19 mouse cellular contexts compared by ENCODE assay signal in the genomic region with DNA sequence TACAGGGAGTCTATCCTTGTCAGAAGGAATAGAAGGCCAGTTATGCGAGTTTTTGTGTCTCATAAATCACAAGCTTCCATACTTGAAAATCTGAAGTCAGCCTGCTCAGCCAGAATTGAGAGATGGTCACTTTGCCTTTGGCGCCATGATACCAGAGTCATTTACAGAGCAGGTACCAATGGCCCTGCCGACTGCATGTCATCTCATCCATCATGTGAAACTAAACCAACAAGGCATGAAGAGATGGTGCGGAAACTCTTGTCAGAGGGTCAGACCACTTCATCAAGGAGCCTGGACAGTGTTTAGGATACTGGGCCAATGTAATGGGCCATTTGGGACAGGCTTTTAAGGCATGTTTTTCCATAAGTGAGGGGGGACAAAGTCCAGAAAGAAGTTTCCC.
DNase-seq lines count a peak whose midpoint lies in the region; ATAC-seq lines count a peak whose summit lies in the region.
"Had no signal": no experiment of that assay in that cellular context is flagged by ENCODE, and none has a peak within 500 bp of the region (broad histone marks: within the 10 kb centered on the region; RNA-seq: fewer than 3 reads in every experiment).

No protein-coding gene starts in this region.

- no peak overlapping the region for H3K9ac ChIP-seq in heart, embryonic 11.5 days (ENCODE audit: low read depth, low read length)
- no peak overlapping the region for H3K9ac ChIP-seq in midbrain, embryonic 11.5 days (ENCODE audit: low read length)
- H3K9ac ChIP-seq in midbrain, embryonic 14.5 days (replicated peaks; ENCODE audit: low read length): no peak overlapping the region

- no peaks in the 10 kb centered on the region for H3K27me3 ChIP-seq in heart, embryonic 11.5 days (ENCODE audit: control insufficient read depth, insufficient read depth, low read length)
- no peaks in the 10 kb centered on the region for H3K27me3 ChIP-seq in midbrain, embryonic 11.5 days (ENCODE audit: control insufficient read depth, insufficient read depth, low read length)
- H3K27me3 ChIP-seq in midbrain, embryonic 14.5 days (ENCODE audit: control insufficient read depth, insufficient read depth, low read length): no peaks in the 10 kb centered on the region
- H3K27me3 ChIP-seq: CH12.LX, Patski had no signal

- no peak overlapping the region for H3K27ac ChIP-seq in heart, embryonic 11.5 days (ENCODE audit: low read depth, low read length)
- H3K27ac ChIP-seq in midbrain, embryonic 11.5 days (ENCODE audit: low read depth, low read length): no peak overlapping the region
- H3K27ac ChIP-seq in midbrain, embryonic 14.5 days (replicated peaks; ENCODE audit: low read depth, low read length): no peak overlapping the region

- no peak overlapping the region for H3K4me3 ChIP-seq in heart, embryonic 11.5 days (ENCODE audit: low read depth, low read length)
- H3K4me3 ChIP-seq in midbrain, embryonic 11.5 days (ENCODE audit: low read depth, low read length): no peak overlapping the region
- no peak overlapping the region for H3K4me3 ChIP-seq in midbrain, embryonic 14.5 days (replicated peaks; ENCODE audit: low read depth, low read length)

- no peaks in the 10 kb centered on the region for H3K36me3 ChIP-seq in heart, embryonic 11.5 days (ENCODE audit: control insufficient read depth, insufficient read depth, low read length)
- no peaks in the 10 kb centered on the region for H3K36me3 ChIP-seq in midbrain, embryonic 11.5 days (ENCODE audit: control insufficient read depth, insufficient read depth, low read length)
- no peaks in the 10 kb centered on the region for H3K36me3 ChIP-seq in midbrain, embryonic 14.5 days (ENCODE audit: control insufficient read depth, insufficient read depth, low read length)
- H3K36me3 ChIP-seq: G1E had no signal

- no peaks in the 10 kb centered on the region for H3K4me1 ChIP-seq in heart, embryonic 11.5 days (ENCODE audit: control insufficient read depth, insufficient read depth, low read length)
- no peaks in the 10 kb centered on the region for H3K4me1 ChIP-seq in midbrain, embryonic 11.5 days (ENCODE audit: control insufficient read depth, insufficient read depth, low read length)
- H3K4me1 ChIP-seq in midbrain, embryonic 14.5 days (ENCODE audit: control insufficient read depth, insufficient read depth, low read length): no peaks in the 10 kb centered on the region

- no peaks in the 10 kb centered on the region for H3K9me3 ChIP-seq in heart, embryonic 11.5 days (replicated peaks; ENCODE audit: control insufficient read depth, low read length)
- no peaks in the 10 kb centered on the region for H3K9me3 ChIP-seq in midbrain, embryonic 11.5 days (ENCODE audit: control insufficient read depth, low read length)
- no peaks in the 10 kb centered on the region for H3K9me3 ChIP-seq in midbrain, embryonic 14.5 days (ENCODE audit: control insufficient read depth, low read length)

- WGBS in heart, embryonic 11.5 days (ENCODE audit: insufficient replicate concordance): 76% methylated on average over 4 of the region's 4 CpGs
- WGBS in midbrain, embryonic 11.5 days: 91% methylated on average over 4 of the region's 4 CpGs
- 94% methylated on average over 4 of the region's 4 CpGs for WGBS in midbrain, embryonic 14.5 days

- no peak for ATAC-seq in heart, embryonic 11.5 days (replicated peaks; ENCODE audit: insufficient number of reproducible peaks, low FRiP score, low TSS enrichment)
- ATAC-seq in midbrain, embryonic 11.5 days (ENCODE audit: low FRiP score): no peak
- no peak for ATAC-seq in midbrain, embryonic 14.5 days (ENCODE audit: low FRiP score, low TSS enrichment)
- ATAC-seq: activated CD4-positive, CD25-positive, alpha-beta regulatory T cell, adult 4 months; CD4-positive, CD25-positive, alpha-beta regulatory T cell, adult 4 months; Patski had no signal

- no peak overlapping the region for H3K4me2 ChIP-seq in heart, embryonic 11.5 days
- H3K4me2 ChIP-seq in midbrain, embryonic 11.5 days: no peak overlapping the region
- no peak overlapping the region for H3K4me2 ChIP-seq in midbrain, embryonic 14.5 days (ENCODE audit: low read length)

- peak; percentile 52 for DNase-seq in heart, adult 11 months
- DNase-seq in midbrain, embryonic 11.5 days (ENCODE audit: low spot score, missing footprints): peak; percentile 79
- DNase-seq in midbrain, embryonic 14.5 days: no peak
- DNase-seq: adrenal gland, adult 2 months; adrenal gland, adult 8-10 months; adrenal gland, postnatal 10 days; adrenal gland, postnatal 14 days; adrenal gland, postnatal 25 days; adrenal gland, postnatal 36 days; B cell, adult 2 months; cerebellum, adult 11 months; cerebellum, adult 11-12 months; cerebellum, adult 18-20 months had no signal
